Mouse (Mus musculus) ES-E14 (cell line): Measurements from ENCODE around the gene Scin.

Experiments used
- CHD2 ChIP-seq: IDR thresholded peaks from 2 replicates; pipeline ENCODE4 v1.6.1; 2014; ENCODE audit warnings: mild to moderate bottlenecking, low read depth, low read length, inconsistent platforms
- HCFC1 ChIP-seq: IDR thresholded peaks from 2 replicates; pipeline ENCODE4 v1.6.1; 2012; ENCODE audit warnings: low read length, inconsistent platforms, borderline replicate concordance; ENCODE audit not compliant: insufficient read depth
- ZNF384 ChIP-seq: IDR thresholded peaks from 2 replicates; pipeline ENCODE4 v1.6.1; 2012; ENCODE audit warnings: low read depth, low read length, inconsistent platforms

GRCm38 (mm10) chr12:40118872-40119271, 15.2 kb downstream of the Scin start:
- TF ChIP-seq CHD2 (no peak), ZNF384 (no peak), HCFC1 (no peak)
